Mouse (Mus musculus) thymus, adult 2 months (tissue): ENCODE results near the gene Tars. TPM values are rescaled to one million over a fixed set of nuclear protein-coding genes. Genes with fewer than 3 reads are reported as not detected.

Experiments used
- DNase-seq: peaks from one replicate; pipeline ENCODE4 v3.0.0; 2021
- H3K27ac ChIP-seq: fragments of 200-500 bp; 2 replicates; pipeline ENCODE4 v1.5.1; 2012; ENCODE audit warnings: low read length, control low read depth; ENCODE audit not compliant: control insufficient read depth, insufficient read depth
- H3K27me3 ChIP-seq: fragments of 200-500 bp; 2 replicates; pipeline ENCODE4 v1.6.1; 2012; ENCODE audit warnings: mild to moderate bottlenecking, low read length, moderate library complexity, mixed read lengths; ENCODE audit not compliant: control insufficient read depth, insufficient read depth
- H3K36me3 ChIP-seq: fragments of 200-500 bp; 2 replicates; pipeline ENCODE4 v1.6.1; 2012; ENCODE audit warnings: mild to moderate bottlenecking, low read length, moderate library complexity; ENCODE audit not compliant: control insufficient read depth, insufficient read depth
- H3K4me1 ChIP-seq: fragments of 200-500 bp; replicated peaks from 2 replicates; pipeline ENCODE4 v1.6.1; 2012; ENCODE audit warnings: low read length; ENCODE audit not compliant: control insufficient read depth, insufficient read depth
- H3K4me3 ChIP-seq: fragments of 200-500 bp; 2 replicates; pipeline ENCODE4 v1.5.1; 2012; ENCODE audit warnings: mild to moderate bottlenecking, low read length, control low read depth, moderate library complexity; ENCODE audit not compliant: control insufficient read depth, insufficient read depth
- CTCF ChIP-seq: fragments of 200-500 bp; IDR thresholded peaks from 2 replicates; pipeline ENCODE4 v1.5.1; 2012; ENCODE audit warnings: mild to moderate bottlenecking, control low read depth, low read length, moderate library complexity, borderline replicate concordance; ENCODE audit not compliant: control insufficient read depth, poor library complexity, insufficient read depth; ENCODE audit errors: extremely low read depth
- POLR2A ChIP-seq: fragments of 200-500 bp; IDR thresholded peaks from 2 replicates; pipeline ENCODE4 v1.6.1; 2012; ENCODE audit warnings: mild to moderate bottlenecking, low read length, control low read depth, moderate library complexity; ENCODE audit not compliant: control insufficient read depth, poor library complexity, insufficient read depth; ENCODE audit errors: extremely low read depth
- WGBS: fragments of 180-500 bp; shearing (Covaris S2); methylation state at CpG from one replicate; pipeline ENCODE4 v1.1.7; 2018; 5-methylcytosine and 5-hydroxymethylcytosine counted together
- polyA plus RNA-seq: library from polyadenylated mRNA; depleted of rRNA; stranded (reverse); fragments of >200 nt; gene quantifications from 2 replicates; pipeline ENCODE4 v1.2.3, GENCODE M21; 2012; rRNA removed

Gene Tars
- polyA plus RNA-seq: 16.9 and 21.4 TPM in 2 replicates

GRCm38 (mm10) chr15:11399356-11400067 is at the start of gene Tars:
Gene Tars, minus strand, starts transcription at chr15:11399665.
- peak within 1 kb of the TSS; percentile 6; the same call in 1 of the 2 replicates for H3K27ac ChIP-seq
- H3K4me1 ChIP-seq: peaks cover 8% of the 10 kb centered on the region
- TF ChIP-seq POLR2A: peak; percentile 83
- peak; percentile 53; the same call in 1 of the 2 replicates for TF ChIP-seq CTCF
- peak within 1 kb of the TSS; percentile 69 for H3K4me3 ChIP-seq
- DNase-seq: peak; percentile 96
- H3K27me3 ChIP-seq: no peaks in the 10 kb centered on the region
- H3K36me3 ChIP-seq: no peaks in the 10 kb centered on the region
- under 1% methylated on average over 42 of the region's 42 CpGs for WGBS

- whole genome bisulfite sequencing: 96% methylated on average over 4 of the region's 4 CpGs
- no peak for DNase-seq
Observed at GRCm38 (mm10) chr15:11437361-11437760, 37.9 kb upstream of the Tars start.

GRCm38 (mm10) chr15:11436709-11437280 is 37.3 kb upstream of the Tars start:
- no peak for DNase-seq
- no peaks in the 10 kb centered on the region for H3K4me1 ChIP-seq
- no peaks in the 10 kb centered on the region for H3K27me3 ChIP-seq
- H3K4me3 ChIP-seq: no peak overlapping the region
- H3K27ac ChIP-seq: no peak overlapping the region
- no peaks in the 10 kb centered on the region for H3K36me3 ChIP-seq
- WGBS: 95% methylated on average over 15 of the region's 15 CpGs
- TF ChIP-seq POLR2A (no peak), CTCF (no peak)

More at GRCm38 (mm10) chr15:11437361-11437760, 37.9 kb upstream of the Tars start:
- Histone ChIP-seq H3K4me3 (no peak overlapping the region), H3K36me3 (no peaks in the 10 kb centered on the region), H3K27me3 (no peaks in the 10 kb centered on the region), H3K27ac (no peak overlapping the region), H3K4me1 (no peaks in the 10 kb centered on the region)
- TF ChIP-seq CTCF (no peak), POLR2A (no peak)

GRCm38 (mm10) chr15:11426899-11427298 is 27.4 kb upstream of the Tars start:
- no peak overlapping the region for H3K4me3 ChIP-seq

GRCm38 (mm10) chr15:11413484-11413883 is 14.0 kb upstream of the Tars start:
- 92% methylated on average over 1 of the region's 1 CpGs for WGBS
- no peak for DNase-seq
- Histone ChIP-seq H3K27ac (no peak overlapping the region), H3K4me1 (no peaks in the 10 kb centered on the region), H3K4me3 (no peak overlapping the region), H3K27me3 (no peaks in the 10 kb centered on the region), H3K36me3 (no peaks in the 10 kb centered on the region)
- TF ChIP-seq POLR2A (no peak), CTCF (no peak)

More at GRCm38 (mm10) chr15:11426899-11427298, 27.4 kb upstream of the Tars start:
- no peak for TF ChIP-seq POLR2A
- TF ChIP-seq CTCF: no peak
- WGBS: 98% methylated on average over 2 of the region's 2 CpGs
- H3K27me3 ChIP-seq: no peaks in the 10 kb centered on the region
- DNase-seq: no peak
- H3K36me3 ChIP-seq: no peaks in the 10 kb centered on the region
- H3K27ac ChIP-seq: no peak overlapping the region
- H3K4me1 ChIP-seq: no peaks in the 10 kb centered on the region

- no peaks in the 10 kb centered on the region for H3K27me3 ChIP-seq
- H3K4me3 ChIP-seq: no peak overlapping the region
- H3K36me3 ChIP-seq: no peaks in the 10 kb centered on the region
- H3K4me1 ChIP-seq: no peaks in the 10 kb centered on the region
- DNase-seq: no peak
- no peak overlapping the region for H3K27ac ChIP-seq
- WGBS: 81% methylated on average over 2 of the region's 2 CpGs
- TF ChIP-seq CTCF (no peak), POLR2A (no peak)
Observed at GRCm38 (mm10) chr15:11412542-11412941, 13.1 kb upstream of the Tars start.
